In the genomic region with DNA sequence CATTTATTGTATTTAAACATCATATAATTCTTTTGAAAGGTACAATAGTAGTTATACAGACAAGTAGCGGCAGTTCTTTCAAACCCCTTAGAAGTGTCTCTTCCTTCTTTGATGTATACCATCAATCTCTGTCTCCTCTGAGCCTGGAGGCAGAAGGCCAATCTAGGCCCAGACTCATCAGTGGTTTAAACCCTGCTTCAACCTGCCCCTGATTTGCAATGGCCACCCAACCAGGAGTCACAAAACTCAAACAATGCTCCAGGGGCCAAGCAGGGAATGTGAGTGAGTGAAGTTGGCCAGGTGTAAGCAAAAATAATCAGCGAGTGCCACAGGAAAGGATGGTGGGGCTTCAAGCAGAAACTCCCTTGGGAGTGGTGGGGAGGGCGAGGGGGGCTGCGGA, we compare ENCODE assay signal across 27 mouse cellular contexts.
"Had no signal": no experiment of that assay in that cellular context is flagged by ENCODE, and none has a peak within 500 bp of the region (broad histone marks: within the 10 kb centered on the region; RNA-seq: fewer than 3 reads in every experiment).

No protein-coding gene starts in this region.

- H3K4me1 ChIP-seq: heart, embryonic 15.5 days; hindbrain, embryonic 10.5 days; hindbrain, embryonic 12.5 days; limb, embryonic 13.5 days had no signal

- H3K4me2 ChIP-seq: heart, embryonic 11.5 days; heart, embryonic 13.5 days; heart, embryonic 15.5 days; hindbrain, embryonic 12.5 days; hindbrain, embryonic 14.5 days; intestine, embryonic 15.5 days; kidney, embryonic 15.5 days; limb, embryonic 13.5 days; liver, embryonic 11.5 days; liver, embryonic 13.5 days; liver, embryonic 15.5 days had no signal

- DNase-seq: gastrocnemius, adult 2 months; gastrocnemius, postnatal 10 days; gastrocnemius, postnatal 25 days; heart, adult 2 months; heart, postnatal 4 days; kidney, adult 18-20 months; kidney, adult 8-10 months; kidney, postnatal 14 days; liver; liver, embryonic 13.5 days; liver, postnatal 0 days had no signal

- H3K27ac ChIP-seq: gastrocnemius, adult 2 months; heart, adult 2 months; heart, embryonic 13.5 days; heart, embryonic 15.5 days; hindbrain, embryonic 10.5 days; hindbrain, embryonic 12.5 days; hindbrain, embryonic 14.5 days; intestine, embryonic 15.5 days; kidney, embryonic 15.5 days; kidney, postnatal 0 days; left cerebral cortex, adult 2 months; limb, embryonic 13.5 days; liver, embryonic 13.5 days; liver, embryonic 15.5 days had no signal

- ATAC-seq: hindbrain, embryonic 16.5 days; inflammation-experienced regulatory T-cells, adult 6 months; intestine, embryonic 15.5 days; intestine, postnatal 0 days; liver, postnatal 0 days had no signal

- H3K9ac ChIP-seq: heart, embryonic 13.5 days; heart, embryonic 15.5 days; hindbrain, embryonic 12.5 days; hindbrain, embryonic 14.5 days; intestine, embryonic 15.5 days; kidney, embryonic 15.5 days; limb, embryonic 13.5 days; liver, embryonic 13.5 days; liver, embryonic 15.5 days; liver, postnatal 0 days had no signal

- H3K9me3 ChIP-seq: heart, embryonic 13.5 days; heart, embryonic 15.5 days; hindbrain, embryonic 10.5 days; hindbrain, embryonic 12.5 days; intestine, embryonic 15.5 days; kidney, embryonic 15.5 days; limb, embryonic 13.5 days; liver, embryonic 13.5 days; liver, embryonic 15.5 days had no signal

- H3K4me3 ChIP-seq: gastrocnemius, adult 2 months; heart, adult 2 months; heart, embryonic 13.5 days; heart, embryonic 15.5 days; hindbrain, embryonic 10.5 days; hindbrain, embryonic 12.5 days; intestine, embryonic 15.5 days; kidney, embryonic 15.5 days; left cerebral cortex, adult 2 months; limb, embryonic 13.5 days; liver, embryonic 13.5 days; liver, embryonic 15.5 days had no signal

- H3K36me3 ChIP-seq: heart, embryonic 13.5 days; heart, embryonic 15.5 days; hindbrain, embryonic 10.5 days; hindbrain, embryonic 12.5 days; intestine, embryonic 15.5 days; kidney, embryonic 15.5 days; limb, embryonic 13.5 days; liver, embryonic 13.5 days; liver, embryonic 15.5 days had no signal

- H3K27me3 ChIP-seq: heart, embryonic 15.5 days; hindbrain, embryonic 12.5 days; intestine, embryonic 15.5 days; kidney, embryonic 15.5 days; limb, embryonic 13.5 days had no signal
